Mouse (Mus musculus): ENCODE results near the gene Arhgap33.
"Not testable (repeated sequence)": the region's sequence is repeated elsewhere in the genome, so short reads cannot be mapped to it uniquely, and the experiment has no call there.

GRCm38 (mm10) chr7:30476136-30476535 lies 58.7 kb downstream of the Arhgap33 start:
- not testable (repeated sequence) for TF ChIP-seq CTCF (IDR thresholded peaks at IDR 0.05); EP300 (IDR thresholded peaks at IDR 0.05; ENCODE audit: insufficient read depth, low read depth, low read length); POLR2A (IDR thresholded peaks at IDR 0.05; ENCODE audit: insufficient read depth, low read depth, low read length)

Data from heart, adult 2 months (tissue).